Mouse (Mus musculus) gastrocnemius, adult 2 months (tissue): ENCODE measurements around the gene Pnma5. TPM values are rescaled to one million over a fixed set of nuclear protein-coding genes. Genes with fewer than 3 reads are reported as not detected.
"Not testable (repeated sequence)": the region's sequence is repeated elsewhere in the genome, so short reads cannot be mapped to it uniquely, and the experiment has no call there.

Experiments used
- DNase-seq: peaks from one replicate; pipeline ENCODE4 v3.0.0; 2022
- H3K27ac ChIP-seq: fragments of 200-600 bp; 2 replicates; pipeline ENCODE4 v1.8.1; 2022; ENCODE audit warnings: mild to moderate bottlenecking
- H3K4me3 ChIP-seq: fragments of 200-600 bp; 2 replicates; pipeline ENCODE4 v1.8.1; 2022; ENCODE audit warnings: mild to moderate bottlenecking, moderate library complexity
- CTCF ChIP-seq: fragments of 200-600 bp; IDR thresholded peaks from 2 replicates; pipeline ENCODE4 v1.8.1; 2022; ENCODE audit warnings: antibody characterized with exemption, mild to moderate bottlenecking, moderate library complexity
- intact Hi-C: fragments of 180-260 bp; cut with DNase I; formaldehyde crosslinking; loops from one replicate; pipeline ENCODE4 v1.15.1; 2025
- long read RNA-seq, 2 experiments: library from polyadenylated mRNA; stranded (forward); transcript quantifications; one replicate each; pipeline ENCODE4 v2.0.0; 2021
- total RNA-seq, 2 experiments: library from RNA; stranded (reverse); gene quantifications; 2 replicates each; pipeline ENCODE4 v1.2.3; 2021

Pnma5 gene
- total RNA-seq, result under 1 TPM in 1 of 2 experiments, not detected in 1; 0.14 TPM
- long read RNA-seq, experiment 1, result 0 reads
- long read RNA-seq, experiment 2, result 0 reads

- intact Hi-C loops, result no loop called here
- no peak within 1 kb of the TSS for H3K27ac ChIP-seq
- no peak for DNase-seq
- no peak for TF ChIP-seq CTCF
- H3K4me3 ChIP-seq, result no peak within 1 kb of the TSS
Measured at GRCm38 (mm10) chrX:73037003-73037402, at the start of gene Pnma5. TSS of gene Pnma5 (minus strand) at chrX:73037103.

GRCm38 (mm10) chrX:73082267-73083055, 45.6 kb upstream of the Pnma5 start, which contains the start of gene Xlr4a:
TSS of gene Xlr4a (minus strand) at chrX:73082478.
- H3K4me3 ChIP-seq, H3K27ac ChIP-seq, intact Hi-C loops, DNase-seq: not testable (repeated sequence)

GRCm38 (mm10) chrX:73066765-73067312, 29.9 kb upstream of the Pnma5 start:
- DNase-seq, intact Hi-C loops, H3K27ac ChIP-seq, H3K4me3 ChIP-seq: not testable (repeated sequence)

- Histone ChIP-seq H3K4me3 (no peak within 1 kb of the TSS), H3K27ac (no peak within 1 kb of the TSS)
- no peak for TF ChIP-seq CTCF
- intact Hi-C loops, result no loop called here
- DNase-seq, result no peak
Measured at GRCm38 (mm10) chrX:73064415-73064793, 27.5 kb upstream of the Pnma5 start, which contains the start of gene Pnma3. TSS of gene Pnma3 (plus strand) at chrX:73064787.

GRCm38 (mm10) chrX:73063512-73064414, 26.9 kb upstream of the Pnma5 start:
- no peak overlapping the region for H3K4me3 ChIP-seq
- no peak overlapping the region for H3K27ac ChIP-seq
- no peak for TF ChIP-seq CTCF
- DNase-seq, result peak; percentile 16
- intact Hi-C loops, result no loop called here

GRCm38 (mm10) chrX:73062323-73062722, 25.4 kb upstream of the Pnma5 start:
- intact Hi-C loops, result no loop called here
- TF ChIP-seq CTCF, result no peak
- no peak overlapping the region for H3K27ac ChIP-seq
- H3K4me3 ChIP-seq, result no peak overlapping the region
- DNase-seq, result no peak

GRCm38 (mm10) chrX:73061528-73061927, 24.6 kb upstream of the Pnma5 start:
- H3K4me3 ChIP-seq, result no peak overlapping the region
- no peak for TF ChIP-seq CTCF
- no peak for DNase-seq
- intact Hi-C loops, result no loop called here
- no peak overlapping the region for H3K27ac ChIP-seq

- peak; percentile 91 for DNase-seq
- H3K27ac ChIP-seq, result peak overlapping the region; percentile 75
- peak overlapping the region; percentile 41 for H3K4me3 ChIP-seq
- intact Hi-C loops, result loop anchor here (1.0 to 10.0 kb wide), 5 partner anchors 42 to 841 kb away; partner anchors contain the start of genes Avpr2 and L1cam
- peak; percentile 89 for TF ChIP-seq CTCF
Measured at GRCm38 (mm10) chrX:73053860-73054563, 17.1 kb upstream of the Pnma5 start.

- intact Hi-C loops, result no loop called here
- no peak for DNase-seq
- no peak for TF ChIP-seq CTCF
Measured at GRCm38 (mm10) chrX:73039666-73040065, 2.8 kb upstream of the Pnma5 start.

GRCm38 (mm10) chrX:73038831-73039230, 1.9 kb upstream of the Pnma5 start:
- no peak for TF ChIP-seq CTCF
- Histone ChIP-seq H3K4me3 (no peak overlapping the region), H3K27ac (no peak overlapping the region)
- intact Hi-C loops, result no loop called here
- DNase-seq, result no peak

More at GRCm38 (mm10) chrX:73039666-73040065, 2.8 kb upstream of the Pnma5 start:
- Histone ChIP-seq H3K4me3 (no peak overlapping the region), H3K27ac (no peak overlapping the region)

GRCm38 (mm10) chrX:73012846-73013245, 24.1 kb downstream of the Pnma5 start:
- no peak for DNase-seq
- Histone ChIP-seq H3K4me3 (no peak overlapping the region), H3K27ac (no peak overlapping the region)
- intact Hi-C loops, result loop anchor here (5.0 to 10.0 kb wide), 2 partner anchors 39 to 642 kb away; no protein-coding TSS in a partner anchor
- no peak for TF ChIP-seq CTCF
